Mouse (Mus musculus) ovary, postnatal 14 days (tissue): Measurements from ENCODE around the gene Bmt2.

Experiments
- DNase-seq: peaks from one replicate; pipeline ENCODE4 v3.0.0; 2022; ENCODE audit warnings: low spot score

The Bmt2 gene

GRCm38 (mm10) chr6:13677818-13678282, at the start of gene Bmt2:
Gene Bmt2, minus strand, starts transcription at chr6:13677966.
- DNase-seq, result peak; percentile 99

DNA sequence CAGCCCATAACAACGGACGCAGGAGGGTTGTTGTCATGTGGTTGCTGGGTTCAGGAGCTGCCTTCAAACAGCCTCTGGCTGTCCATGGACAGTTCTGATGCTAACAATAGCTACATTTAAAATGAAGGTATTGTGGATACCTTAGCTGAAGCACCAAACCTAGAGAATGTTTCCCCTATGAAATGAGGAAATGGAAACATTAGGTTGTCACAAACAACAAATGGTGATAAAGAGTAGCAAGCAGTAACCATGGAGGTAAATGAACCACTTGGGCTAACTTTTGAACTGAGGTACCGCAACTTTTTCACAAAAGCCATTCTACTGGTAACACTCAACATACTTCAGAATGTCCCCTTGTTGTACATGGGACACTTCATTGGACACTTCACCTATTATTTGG, 44.4 kb upstream of the Bmt2 start:
- no peak for DNase-seq

GRCm38 (mm10) chr6:13714867-13715266, 37.1 kb upstream of the Bmt2 start:
- no peak for DNase-seq

DNA sequence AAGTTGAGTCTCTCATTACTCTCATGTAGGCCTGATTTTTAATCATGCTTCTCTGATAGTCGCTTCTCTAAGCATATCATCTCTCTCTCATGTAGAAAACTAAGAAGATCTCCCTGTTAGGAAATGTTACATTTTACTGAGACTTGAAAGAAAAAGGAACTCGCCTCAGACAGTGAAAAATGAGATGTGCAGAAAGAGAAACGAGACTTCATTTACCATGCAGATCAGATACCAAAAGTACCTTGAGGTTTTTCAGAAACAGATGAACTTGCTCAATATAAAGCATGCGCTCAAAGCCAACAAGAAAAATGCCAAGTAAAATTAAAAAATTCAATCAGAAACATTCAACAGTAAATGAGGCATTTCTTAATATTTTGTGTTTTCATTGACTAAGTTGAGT, 19.1 kb upstream of the Bmt2 start:
- no peak for DNase-seq

GRCm38 (mm10) chr6:13695103-13695845, 17.5 kb upstream of the Bmt2 start:
- DNase-seq, result no peak

DNA sequence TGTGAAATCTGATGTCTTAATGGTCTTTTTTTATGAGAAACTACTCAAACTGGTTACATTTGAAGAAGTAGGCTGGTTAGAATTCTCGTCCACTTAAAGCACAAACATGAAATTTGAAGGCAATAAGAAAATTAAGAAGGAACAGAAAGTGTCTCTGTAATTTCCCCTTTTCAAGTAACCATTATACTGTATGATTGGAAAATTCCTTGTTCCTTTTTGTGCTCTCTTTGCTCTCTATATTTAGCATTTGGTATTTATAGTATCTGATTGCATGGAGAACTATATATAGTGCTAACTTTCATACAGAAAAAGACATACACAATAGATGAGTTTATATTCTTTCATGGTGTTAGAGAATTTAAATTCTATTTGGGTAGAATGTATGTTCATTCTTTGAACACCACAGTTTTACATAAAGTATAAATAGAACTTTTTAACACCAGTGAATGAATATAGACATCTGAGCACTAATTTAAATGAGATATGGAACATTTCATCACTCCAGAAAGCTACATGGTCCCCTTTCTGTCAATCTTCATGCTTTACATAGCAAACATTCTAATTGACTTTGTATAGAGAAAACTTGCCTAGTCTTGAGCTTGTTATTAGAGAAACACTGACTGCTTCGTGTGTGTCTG, 14.0 kb upstream of the Bmt2 start:
- no peak for DNase-seq

- DNase-seq, result no peak
These were observed 12.6 kb upstream of the Bmt2 start for GRCm38 (mm10) chr6:13690398-13690797.

DNA sequence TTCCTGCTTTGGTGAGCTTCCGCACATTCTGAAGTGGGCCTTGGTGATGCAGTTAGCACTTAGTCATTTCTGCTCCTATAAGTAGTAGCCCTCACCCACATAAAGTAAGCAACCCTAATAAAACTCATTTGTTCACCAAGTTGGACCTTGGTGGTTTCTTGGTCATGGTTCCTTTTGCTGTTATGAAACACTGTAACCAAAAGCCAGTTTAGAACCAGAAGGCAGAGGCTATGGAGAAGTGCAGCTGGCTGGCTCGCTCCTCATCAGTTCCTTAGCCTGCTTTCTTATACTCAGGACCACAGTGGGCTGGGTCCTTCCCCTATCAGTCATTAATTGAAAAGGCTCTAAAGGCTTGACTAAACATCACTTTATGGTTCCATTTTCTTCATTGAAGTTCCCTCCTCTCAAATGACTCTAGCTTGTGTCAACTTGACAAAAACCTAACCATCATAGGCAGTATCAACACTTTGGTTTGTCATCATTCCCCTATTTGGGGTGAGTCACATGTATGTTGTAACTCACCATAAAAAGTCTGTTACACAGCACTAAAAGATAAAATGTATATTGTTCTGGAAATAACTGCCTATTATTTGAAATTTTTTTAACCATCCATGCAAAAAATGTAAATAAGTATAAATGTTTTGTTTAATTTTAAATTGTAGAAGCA, 6.3 kb upstream of the Bmt2 start:
- DNase-seq, result no peak

DNA sequence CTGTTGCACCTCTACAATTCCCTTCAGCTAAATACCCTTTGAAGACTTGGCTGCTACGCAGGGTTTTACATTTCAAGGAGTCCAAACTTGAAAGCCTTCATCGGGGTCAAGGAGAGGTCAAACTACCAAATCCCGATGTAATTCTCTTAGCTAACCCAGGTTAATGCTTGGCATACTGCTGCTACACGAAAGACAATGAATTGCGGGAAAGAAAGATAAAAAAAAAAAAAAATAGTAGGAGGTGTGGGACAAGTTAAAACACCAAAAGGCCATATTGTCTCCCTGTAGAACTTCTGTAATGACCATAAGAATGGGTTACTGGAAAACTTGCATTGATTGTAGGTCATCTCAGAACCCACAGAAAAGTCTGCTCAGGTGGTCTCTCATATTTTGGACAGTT, 583 bp upstream of the Bmt2 start:
- DNase-seq, result no peak

DNA sequence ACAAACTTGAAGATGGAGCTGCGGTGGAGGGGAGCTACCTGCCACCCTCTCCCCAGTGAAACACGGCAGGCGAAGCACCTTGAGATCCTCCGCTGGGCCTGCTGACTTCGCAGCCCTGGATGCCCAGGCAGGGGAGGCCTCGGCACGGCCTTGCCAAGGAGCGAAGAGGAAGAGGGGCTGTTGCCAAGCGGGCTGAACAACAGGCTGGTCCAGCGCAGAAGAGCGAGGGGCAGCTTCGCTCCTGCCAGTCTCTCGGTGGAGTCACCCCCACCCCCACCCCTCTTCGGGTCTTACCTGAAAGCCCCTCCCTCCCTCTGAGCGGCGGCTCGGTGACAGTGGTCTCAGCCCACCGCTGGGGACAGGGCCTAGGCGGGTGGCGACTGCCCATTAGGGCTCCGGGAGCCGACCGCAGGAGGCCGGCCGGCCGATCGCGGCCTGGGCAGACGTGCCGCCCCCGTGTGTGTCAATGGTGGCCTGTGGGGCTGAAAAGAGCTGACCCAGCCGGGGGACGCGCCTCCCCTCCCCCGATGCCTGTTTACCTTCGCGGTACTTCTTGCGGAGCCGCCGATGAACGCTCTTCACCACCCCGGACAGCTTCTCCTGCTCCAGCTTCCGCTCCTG, 515 bp downstream of the Bmt2 start:
- DNase-seq, result peak; percentile 49

- DNase-seq, result no peak
These were observed 1.6 kb downstream of the Bmt2 start for GRCm38 (mm10) chr6:13676196-13676595.

- no peak for DNase-seq
These were observed 3.0 kb downstream of the Bmt2 start for GRCm38 (mm10) chr6:13674600-13675305.

- DNase-seq, result no peak
These were observed 12.1 kb downstream of the Bmt2 start for GRCm38 (mm10) chr6:13665646-13666045.

- no peak for DNase-seq
These were observed 19.8 kb downstream of the Bmt2 start for GRCm38 (mm10) chr6:13658016-13658415.

DNA sequence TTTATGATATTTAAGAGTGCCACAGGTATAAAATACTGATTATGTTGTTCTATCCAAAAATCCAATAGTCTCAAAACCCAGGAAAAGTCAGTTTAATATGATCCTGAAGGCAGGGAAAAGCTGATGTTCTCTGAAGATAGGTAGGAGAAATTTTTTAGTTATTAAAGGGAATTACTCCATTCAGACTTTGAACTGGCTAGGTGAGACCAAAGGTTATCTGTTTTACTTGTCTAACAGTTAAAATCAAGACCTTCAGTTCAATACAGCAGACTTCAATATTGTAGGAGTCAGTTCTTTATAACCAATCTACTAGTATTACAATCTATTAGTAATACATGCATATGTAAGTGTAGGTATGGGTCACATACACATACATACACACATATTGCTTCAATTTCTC, 23.7 kb downstream of the Bmt2 start:
- DNase-seq, result no peak

- no peak for DNase-seq
These were observed 25.5 kb downstream of the Bmt2 start for GRCm38 (mm10) chr6:13652284-13652683.

- DNase-seq, result no peak
These were observed 26.9 kb downstream of the Bmt2 start for GRCm38 (mm10) chr6:13650854-13651253.

- no peak for DNase-seq
These were observed 29.5 kb downstream of the Bmt2 start for GRCm38 (mm10) chr6:13648305-13648704.

DNA sequence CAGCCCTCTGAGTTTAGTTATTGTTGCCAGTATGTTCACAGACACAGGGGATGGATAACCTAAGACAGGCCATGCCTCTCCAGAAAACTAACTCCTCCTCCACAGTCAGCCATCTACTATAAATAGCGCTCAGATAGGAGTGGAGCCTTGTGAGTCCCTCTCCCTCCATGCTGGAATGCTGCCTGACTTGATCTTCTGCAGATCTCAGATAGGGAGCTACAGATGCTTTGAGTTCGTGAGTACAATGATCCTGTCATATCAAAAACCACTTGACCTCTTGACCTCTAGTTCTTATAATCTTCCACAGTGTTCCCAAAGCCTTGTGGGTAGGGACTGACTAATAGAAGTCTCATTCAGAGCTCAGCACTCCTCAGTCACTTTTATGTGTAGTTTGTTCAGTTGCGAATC, 41.2 kb downstream of the Bmt2 start:
- DNase-seq, result no peak

DNA sequence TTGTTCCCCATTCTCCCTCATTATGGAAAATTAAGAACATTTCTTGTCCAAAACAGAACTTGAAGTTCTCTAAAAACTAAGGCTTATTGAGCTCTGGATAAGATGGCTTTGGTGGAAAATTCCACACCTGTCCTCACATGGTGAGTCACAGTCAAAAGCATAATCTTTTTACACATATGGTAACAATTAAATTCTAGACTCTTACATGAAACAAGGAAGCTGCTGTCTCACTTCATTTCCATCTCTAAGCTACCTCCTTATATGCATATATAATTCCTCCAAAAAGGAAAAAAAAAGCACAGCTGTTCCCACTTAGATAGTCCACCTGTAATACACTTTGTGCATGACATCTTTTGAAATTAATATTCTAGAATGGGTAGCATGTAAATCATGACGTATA, 45.2 kb downstream of the Bmt2 start:
- DNase-seq, result no peak

DNA sequence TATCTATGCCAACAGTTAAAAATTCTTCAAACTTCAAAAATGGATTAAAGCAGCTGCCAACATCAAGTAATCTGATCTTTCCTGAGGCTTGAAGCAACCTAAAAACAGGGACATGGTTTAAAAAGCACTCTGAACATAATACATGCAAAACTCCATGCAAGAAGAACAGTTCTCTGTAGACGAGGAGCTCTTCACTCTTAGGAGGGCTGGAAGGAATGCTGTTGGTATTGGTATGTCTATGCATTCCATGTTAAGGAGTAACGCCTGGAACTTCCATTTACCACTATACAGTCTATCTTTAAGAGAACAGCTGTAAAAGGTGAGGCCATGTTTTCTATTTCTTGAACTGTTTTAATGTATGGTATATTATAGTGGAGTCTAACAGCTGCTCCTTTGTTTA, 47.2 kb downstream of the Bmt2 start:
- DNase-seq, result no peak

- no peak for DNase-seq
These were observed 58.1 kb downstream of the Bmt2 start for GRCm38 (mm10) chr6:13619618-13620017.
